Mouse (Mus musculus): ENCODE results near the gene Zfp592. TPM values are rescaled to one million over a fixed set of nuclear protein-coding genes. Genes with fewer than 3 reads are reported as not detected.

The Zfp592 gene
- polyA plus RNA-seq, 1 experiment from 2014 or later, result 15.0 TPM

- H3K79me2 ChIP-seq (ENCODE audit: inconsistent target), result no peaks in the 10 kb centered on the region
- H3K36me3 ChIP-seq (ENCODE audit: inconsistent target), result no peaks in the 10 kb centered on the region
- no peak overlapping the region for H3K27ac ChIP-seq
- 57% methylated on average over 4 of the region's 6 CpGs for WGBS (ENCODE audit: missing documents)
- no peak overlapping the region for H3K4me3 ChIP-seq (ENCODE audit: inconsistent target)
These were observed 64.6 kb downstream of the Zfp592 start for GRCm38 (mm10) chr7:81057901-81058711.

- Histone ChIP-seq H3K4me3 (ENCODE audit: inconsistent target) (no peak overlapping the region), H3K27ac (no peak overlapping the region)
These were observed 65.3 kb downstream of the Zfp592 start for GRCm38 (mm10) chr7:81058712-81059154.

DNA sequence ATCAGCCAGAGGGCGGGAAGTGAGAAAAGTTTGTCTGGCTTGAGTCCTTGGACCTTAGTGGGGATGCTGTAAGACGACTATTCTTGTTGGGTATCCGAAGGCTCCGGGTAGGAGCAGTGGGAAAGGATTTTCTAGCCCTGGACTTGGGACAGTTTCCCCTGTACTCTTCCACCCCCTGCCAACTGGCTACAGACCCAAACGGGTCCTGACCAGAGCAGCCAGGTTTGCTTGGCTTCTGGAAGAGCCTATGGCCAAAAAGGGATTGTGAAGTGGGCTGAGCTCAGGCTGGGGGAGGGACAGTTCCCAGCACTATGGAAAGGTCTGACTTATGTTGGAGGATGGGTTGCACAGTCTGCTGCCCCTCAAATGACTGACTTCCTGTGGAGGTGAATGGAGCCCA is 65.9 kb downstream of the Zfp592 start:
- no peaks in the 10 kb centered on the region for H3K36me3 ChIP-seq (ENCODE audit: inconsistent target)
- 93% methylated on average over 5 of the region's 5 CpGs for WGBS (ENCODE audit: missing documents)
- H3K79me2 ChIP-seq (ENCODE audit: inconsistent target), result no peaks in the 10 kb centered on the region
- H3K4me3 ChIP-seq (ENCODE audit: inconsistent target), result no peak overlapping the region
- H3K27ac ChIP-seq, result no peak overlapping the region

More at GRCm38 (mm10) chr7:81058712-81059154, 65.3 kb downstream of the Zfp592 start:
- Histone ChIP-seq H3K79me2 (ENCODE audit: inconsistent target) (no peaks in the 10 kb centered on the region), H3K36me3 (ENCODE audit: inconsistent target) (no peaks in the 10 kb centered on the region)
- 42% methylated on average over 9 of the region's 9 CpGs for WGBS (ENCODE audit: missing documents)

GRCm38 (mm10) chr7:81060908-81061307 is 67.4 kb downstream of the Zfp592 start:
- Histone ChIP-seq H3K79me2 (ENCODE audit: inconsistent target) (no peaks in the 10 kb centered on the region), H3K4me3 (ENCODE audit: inconsistent target) (no peak overlapping the region), H3K27ac (no peak overlapping the region), H3K36me3 (ENCODE audit: inconsistent target) (no peaks in the 10 kb centered on the region)
- 85% methylated on average over 2 of the region's 2 CpGs for WGBS (ENCODE audit: missing documents)

DNA sequence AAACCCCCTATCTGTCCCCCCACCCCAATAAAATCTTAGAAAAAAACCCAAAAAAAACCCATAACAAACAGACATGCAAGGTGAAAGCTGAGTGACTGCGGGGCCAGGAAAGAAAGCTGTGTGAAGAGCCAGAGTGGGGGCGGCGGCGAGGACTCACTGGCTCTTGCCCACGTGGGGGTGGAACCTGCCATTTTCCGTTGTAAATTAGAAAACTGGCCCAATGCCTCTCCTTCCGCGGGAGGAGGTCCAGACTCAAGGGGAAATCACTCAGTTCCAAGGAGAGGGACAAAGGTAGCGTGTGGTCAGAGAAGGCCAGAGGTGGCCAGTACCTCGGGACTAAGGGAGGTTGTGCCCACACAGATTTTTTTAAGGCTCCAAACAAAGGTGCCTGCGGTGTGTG is 68.5 kb downstream of the Zfp592 start:
- Histone ChIP-seq H3K4me3 (ENCODE audit: inconsistent target) (no peak overlapping the region), H3K27ac (no peak overlapping the region), H3K36me3 (ENCODE audit: inconsistent target) (no peaks in the 10 kb centered on the region), H3K79me2 (ENCODE audit: inconsistent target) (no peaks in the 10 kb centered on the region)
- WGBS (ENCODE audit: missing documents), result 87% methylated on average over 11 of the region's 11 CpGs

GRCm38 (mm10) chr7:81063332-81063731 is 69.9 kb downstream of the Zfp592 start:
- WGBS (ENCODE audit: missing documents), result 95% methylated on average over 9 of the region's 9 CpGs
- Histone ChIP-seq H3K27ac (no peak overlapping the region), H3K79me2 (ENCODE audit: inconsistent target) (no peaks in the 10 kb centered on the region)

GRCm38 (mm10) chr7:81066714-81067113 is 73.2 kb downstream of the Zfp592 start:
- 11% methylated on average over 6 of the region's 6 CpGs for WGBS (ENCODE audit: missing documents)
- Histone ChIP-seq H3K79me2 (ENCODE audit: inconsistent target) (no peaks in the 10 kb centered on the region), H3K36me3 (ENCODE audit: inconsistent target) (no peaks in the 10 kb centered on the region), H3K4me3 (ENCODE audit: inconsistent target) (no peak overlapping the region), H3K27ac (no peak overlapping the region)

More at GRCm38 (mm10) chr7:81063332-81063731, 69.9 kb downstream of the Zfp592 start:
- H3K4me3 ChIP-seq (ENCODE audit: inconsistent target), result no peak overlapping the region
- H3K36me3 ChIP-seq (ENCODE audit: inconsistent target), result no peaks in the 10 kb centered on the region

DNA sequence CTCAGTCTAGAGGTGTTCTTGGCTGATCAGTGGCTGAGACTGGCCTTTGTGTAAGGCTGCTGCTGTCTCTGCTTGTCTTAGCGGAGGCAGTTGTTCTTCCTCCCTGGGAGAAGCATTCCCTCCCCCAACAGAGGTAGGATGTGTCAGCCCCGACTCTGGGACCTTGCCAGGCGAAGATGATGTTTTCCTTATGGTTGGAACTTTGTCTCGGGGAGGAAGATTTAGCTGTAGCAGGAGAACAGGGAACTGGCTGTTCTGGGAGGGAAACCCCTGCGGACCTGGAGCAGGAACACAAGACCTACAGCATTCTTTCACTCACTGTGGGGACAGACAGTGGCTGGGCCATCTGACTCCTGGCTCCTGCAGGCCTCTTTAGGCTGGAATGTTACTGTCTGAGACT is 79.0 kb downstream of the Zfp592 start:
- H3K36me3 ChIP-seq (ENCODE audit: inconsistent target), result no peaks in the 10 kb centered on the region
- no peak overlapping the region for H3K27ac ChIP-seq
- H3K4me3 ChIP-seq (ENCODE audit: inconsistent target), result no peak overlapping the region
- WGBS (ENCODE audit: missing documents), result 93% methylated on average over 5 of the region's 5 CpGs
- H3K79me2 ChIP-seq (ENCODE audit: inconsistent target), result no peaks in the 10 kb centered on the region

DNA sequence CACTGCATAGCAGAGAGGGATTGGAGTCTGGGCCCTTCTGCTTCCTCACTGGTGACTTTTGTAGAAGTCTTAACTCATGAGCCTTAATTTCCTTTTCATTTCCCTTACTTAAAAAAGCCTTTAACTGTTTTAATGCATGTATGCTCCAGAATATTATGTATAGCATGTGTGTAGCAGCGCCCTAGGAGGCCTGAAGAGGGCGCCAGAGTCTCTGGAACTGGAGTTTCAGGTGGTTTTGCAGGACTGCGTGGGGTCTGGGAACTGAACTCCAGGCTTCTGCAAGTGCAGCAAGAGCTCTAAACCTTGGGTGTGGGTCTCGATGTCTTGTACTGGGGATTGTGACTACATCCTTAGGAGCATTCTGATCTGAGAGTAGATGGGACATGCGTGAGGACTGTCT is 79.8 kb downstream of the Zfp592 start:
- Histone ChIP-seq H3K79me2 (ENCODE audit: inconsistent target) (no peaks in the 10 kb centered on the region), H3K27ac (no peak overlapping the region), H3K36me3 (ENCODE audit: inconsistent target) (no peaks in the 10 kb centered on the region), H3K4me3 (ENCODE audit: inconsistent target) (no peak overlapping the region)
- 98% methylated on average over 5 of the region's 5 CpGs for WGBS (ENCODE audit: missing documents)

DNA sequence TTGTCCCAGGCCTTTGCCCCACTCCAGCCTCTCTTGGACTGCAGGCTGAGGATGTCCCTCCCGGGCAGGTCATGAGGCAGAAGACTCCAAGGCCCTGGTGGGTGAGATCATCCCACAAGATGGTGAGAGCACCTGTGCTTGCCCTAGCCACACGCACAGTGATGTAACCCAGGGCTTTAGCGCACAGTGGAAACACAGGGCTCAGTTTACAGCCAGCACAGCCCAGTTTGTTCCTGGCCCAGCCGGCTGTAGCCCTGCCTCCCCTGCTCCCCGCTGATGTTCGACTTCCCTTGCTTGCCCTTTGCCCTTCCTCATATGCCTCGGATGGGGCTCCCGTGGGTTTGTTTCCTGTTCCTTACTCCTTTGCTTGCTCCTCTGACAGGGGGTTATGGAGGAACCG is 81.1 kb downstream of the Zfp592 start:
- Histone ChIP-seq H3K27ac (no peak overlapping the region), H3K36me3 (ENCODE audit: inconsistent target) (no peaks in the 10 kb centered on the region), H3K4me3 (ENCODE audit: inconsistent target) (no peak overlapping the region), H3K79me2 (ENCODE audit: inconsistent target) (no peaks in the 10 kb centered on the region)
- WGBS (ENCODE audit: missing documents), result 14% methylated on average over 7 of the region's 9 CpGs

DNA sequence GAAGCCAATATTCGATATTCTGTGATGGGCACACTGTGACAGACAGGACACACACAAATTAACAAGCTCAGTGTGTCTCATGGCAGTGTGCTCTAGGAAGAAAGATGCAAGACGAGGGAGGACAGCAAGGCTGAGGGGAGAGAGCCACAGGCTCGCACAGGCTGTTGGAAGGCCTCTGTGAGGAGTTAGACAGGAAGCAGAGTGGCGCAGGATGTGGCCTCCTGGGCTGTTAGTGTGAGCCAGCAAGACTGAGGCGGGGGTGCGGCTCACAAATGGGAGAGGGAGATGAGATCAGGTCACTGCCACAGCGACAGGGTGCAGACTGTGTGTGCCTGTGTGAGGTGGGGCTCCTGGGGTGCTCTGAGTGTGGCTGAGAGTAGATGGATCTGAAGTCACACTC is 81.8 kb downstream of the Zfp592 start:
- Histone ChIP-seq H3K79me2 (ENCODE audit: inconsistent target) (no peaks in the 10 kb centered on the region), H3K27ac (no peak overlapping the region), H3K4me3 (ENCODE audit: inconsistent target) (no peak overlapping the region), H3K36me3 (ENCODE audit: inconsistent target) (no peaks in the 10 kb centered on the region)
- WGBS (ENCODE audit: missing documents), result 21% methylated on average over 7 of the region's 7 CpGs

DNA sequence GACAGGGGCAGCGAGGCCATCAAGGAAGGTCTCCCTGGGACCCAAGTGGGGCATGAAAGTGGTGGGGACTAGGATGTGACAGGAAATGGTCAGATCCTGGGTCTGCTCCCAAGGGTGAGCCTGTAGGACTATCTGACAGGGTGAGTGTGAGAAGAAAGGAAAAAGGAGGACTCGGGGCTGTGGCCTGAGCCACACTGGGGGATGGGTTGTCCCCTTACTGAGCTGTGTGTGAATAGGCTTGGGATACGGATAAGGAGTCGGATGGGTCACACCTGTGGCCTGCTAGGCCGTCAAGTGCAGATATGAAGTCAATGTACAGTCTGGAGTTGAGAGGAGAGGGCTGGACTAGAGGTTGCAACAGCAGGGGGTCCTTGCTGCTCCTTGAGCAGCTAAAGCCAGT is 82.3 kb downstream of the Zfp592 start:
- 85% methylated on average over 5 of the region's 5 CpGs for WGBS (ENCODE audit: missing documents)
- Histone ChIP-seq H3K36me3 (ENCODE audit: inconsistent target) (no peaks in the 10 kb centered on the region), H3K4me3 (ENCODE audit: inconsistent target) (no peak overlapping the region), H3K27ac (no peak overlapping the region), H3K79me2 (ENCODE audit: inconsistent target) (no peaks in the 10 kb centered on the region)

GRCm38 (mm10) chr7:81077009-81077408 is 83.5 kb downstream of the Zfp592 start:
- Histone ChIP-seq H3K36me3 (ENCODE audit: inconsistent target) (no peaks in the 10 kb centered on the region), H3K79me2 (ENCODE audit: inconsistent target) (no peaks in the 10 kb centered on the region), H3K4me3 (ENCODE audit: inconsistent target) (no peak overlapping the region), H3K27ac (no peak overlapping the region)
- 93% methylated on average over 6 of the region's 6 CpGs for WGBS (ENCODE audit: missing documents)

- Histone ChIP-seq H3K4me3 (ENCODE audit: inconsistent target) (no peak overlapping the region), H3K27ac (no peak overlapping the region), H3K36me3 (ENCODE audit: inconsistent target) (no peaks in the 10 kb centered on the region), H3K79me2 (ENCODE audit: inconsistent target) (no peaks in the 10 kb centered on the region)
- 94% methylated on average over 6 of the region's 6 CpGs for WGBS (ENCODE audit: missing documents)
These were observed 85.3 kb downstream of the Zfp592 start for GRCm38 (mm10) chr7:81078740-81079139.

DNA sequence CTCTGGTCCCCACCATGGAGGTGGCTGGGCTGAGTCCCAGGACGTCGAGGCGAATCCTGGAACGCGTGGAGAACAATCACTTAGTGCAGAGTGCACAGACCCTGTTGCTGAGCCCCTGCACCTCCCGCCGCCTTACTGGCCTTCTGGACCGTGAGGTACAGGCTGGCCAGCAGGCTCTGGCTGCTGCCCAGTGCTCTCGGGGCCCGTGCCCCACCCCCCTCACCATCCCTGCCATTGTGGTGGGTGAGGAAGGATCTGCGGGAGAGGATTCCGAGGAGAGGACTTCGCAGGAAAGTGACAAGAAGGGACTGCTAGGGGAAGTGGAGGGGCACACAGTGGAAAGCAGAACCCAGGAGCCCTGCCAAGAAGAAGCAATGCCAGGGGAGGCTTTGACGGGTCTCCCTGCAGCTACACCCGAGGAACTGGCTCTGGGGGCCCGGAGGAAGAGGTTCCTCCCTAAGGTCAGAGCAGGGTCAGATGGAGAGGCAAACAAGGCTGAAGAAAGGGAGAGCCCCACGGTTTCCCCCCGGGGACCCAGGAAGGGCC is 100.0 kb downstream of the Zfp592 start:
- Histone ChIP-seq H3K36me3 (ENCODE audit: inconsistent target) (no peaks in the 10 kb centered on the region), H3K27ac (no peak overlapping the region), H3K4me3 (ENCODE audit: inconsistent target) (no peak overlapping the region), H3K79me2 (ENCODE audit: inconsistent target) (no peaks in the 10 kb centered on the region)
- 45% methylated on average over 18 of the region's 18 CpGs for WGBS (ENCODE audit: missing documents)

Measured in macrophage (primary cell).